Mouse (Mus musculus): ENCODE data around the gene Defb48.

Defb48 gene

GRCm38 (mm10) chr14:62935361-62935760, 48.9 kb downstream of the Defb48 start:
- DNase-seq (ENCODE audit: low read depth, low spot score) = no peak

- peak; percentile 46 for DNase-seq (ENCODE audit: low read depth, low spot score)
Observed at GRCm38 (mm10) chr14:62928101-62928541, 56.2 kb downstream of the Defb48 start.
